Mouse (Mus musculus) G1E-ER4 (cell line): ENCODE results near the gene Gns. TPM values are rescaled to one million over a fixed set of nuclear protein-coding genes. Genes with fewer than 3 reads are reported as not detected.

ENCODE experiments used
- GATA1 ChIP-seq: IDR thresholded peaks from one replicate; pipeline ENCODE4 v1.8.0; 2012; ENCODE audit warnings: low read length, inconsistent platforms
- polyA plus RNA-seq: library from polyadenylated mRNA; stranded (reverse); fragments of >175 nt; gene quantifications from 2 replicates; pipeline ENCODE4 v1.2.3, GENCODE M21; 2012

The Gns gene
- polyA plus RNA-seq, result 49.2 and 57.9 TPM in 2 replicates

DNA sequence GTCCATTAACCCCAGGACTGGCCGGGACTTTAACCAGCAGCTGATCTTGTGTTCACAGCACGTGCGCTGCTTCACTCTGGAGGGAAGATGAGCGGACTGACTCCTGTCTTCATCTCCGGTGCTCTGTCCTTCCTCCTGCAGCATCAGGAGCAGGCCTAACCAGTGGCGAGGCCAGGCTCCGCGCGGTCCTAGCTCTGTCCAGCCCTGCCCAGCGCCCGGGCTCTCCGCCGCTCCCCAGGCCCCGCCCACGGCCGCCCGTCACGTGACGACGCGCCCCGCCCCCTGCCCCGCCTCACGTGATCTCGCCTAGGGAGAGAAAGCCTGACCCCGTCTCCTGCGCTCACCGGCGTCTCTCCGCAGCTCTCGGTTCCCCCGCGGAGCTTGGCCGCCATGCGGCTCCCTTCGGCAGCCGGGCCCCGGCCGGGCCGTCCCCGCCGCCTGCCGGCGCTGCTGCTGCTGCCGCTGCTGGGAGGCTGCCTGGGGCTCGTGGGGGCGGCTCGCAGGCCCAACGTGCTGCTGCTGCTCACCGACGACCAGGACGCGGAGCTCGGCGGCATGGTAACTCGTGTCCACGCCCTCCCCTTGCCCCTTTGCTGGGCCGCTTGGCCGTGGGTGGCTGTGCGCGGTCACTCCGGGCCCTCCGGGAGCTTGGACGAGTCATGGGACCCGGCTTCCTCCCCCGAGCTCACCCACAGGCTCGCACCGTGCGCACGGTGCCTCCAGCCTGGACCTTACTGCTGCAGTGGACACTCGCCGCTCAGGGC lies at the start of gene Gns:
Gns (plus strand) TSS at position 290 of the 764 bp plus-strand sequence.
- TF ChIP-seq GATA1, result no peak

DNA sequence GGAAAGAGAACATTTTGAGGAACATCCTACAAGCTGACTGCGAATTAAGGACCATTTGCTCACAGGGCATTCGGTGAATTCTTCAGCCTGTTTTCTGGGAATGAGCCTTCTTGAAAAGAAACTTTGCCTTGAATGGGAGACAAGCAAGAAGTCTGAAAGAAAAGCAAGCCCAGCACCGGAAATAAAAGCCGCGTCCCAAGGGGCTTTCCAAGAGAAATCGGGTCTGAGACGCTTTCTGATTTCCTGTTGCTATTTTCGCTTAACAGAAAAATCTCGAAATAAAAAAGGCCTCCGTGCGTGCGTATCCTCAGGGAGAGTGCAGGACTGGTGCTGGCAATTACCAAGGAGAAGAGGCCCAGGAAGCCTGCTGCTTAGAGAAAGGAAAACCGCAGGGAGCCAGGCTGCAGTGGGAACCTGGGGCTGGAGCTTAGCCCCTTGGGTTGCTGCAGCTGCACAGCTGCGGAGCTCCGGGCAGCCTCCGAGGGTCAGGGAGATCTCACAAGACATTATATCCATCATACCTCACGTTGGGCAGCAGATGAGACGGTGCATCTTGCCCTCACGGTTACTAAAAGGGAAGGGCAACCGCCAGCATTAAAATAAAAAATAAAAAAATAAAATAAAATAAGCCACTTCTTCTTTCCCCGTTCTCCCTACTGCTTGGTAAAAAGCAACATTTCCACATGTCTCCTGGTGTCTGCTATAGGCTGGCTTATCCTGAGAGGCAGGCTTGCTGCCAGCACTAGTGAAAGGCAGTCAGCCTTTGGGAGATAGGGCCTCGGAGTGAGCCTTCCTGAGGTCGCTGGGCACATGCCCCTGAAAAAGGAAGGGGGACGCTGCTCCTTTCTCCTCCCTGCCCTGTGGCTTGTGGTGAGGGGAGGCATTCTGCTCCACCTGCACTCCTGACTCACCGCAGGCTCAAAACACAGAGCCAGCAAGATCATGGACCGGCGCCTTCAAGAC lies 49.3 kb upstream of the Gns start:
- TF ChIP-seq GATA1, result no peak

DNA sequence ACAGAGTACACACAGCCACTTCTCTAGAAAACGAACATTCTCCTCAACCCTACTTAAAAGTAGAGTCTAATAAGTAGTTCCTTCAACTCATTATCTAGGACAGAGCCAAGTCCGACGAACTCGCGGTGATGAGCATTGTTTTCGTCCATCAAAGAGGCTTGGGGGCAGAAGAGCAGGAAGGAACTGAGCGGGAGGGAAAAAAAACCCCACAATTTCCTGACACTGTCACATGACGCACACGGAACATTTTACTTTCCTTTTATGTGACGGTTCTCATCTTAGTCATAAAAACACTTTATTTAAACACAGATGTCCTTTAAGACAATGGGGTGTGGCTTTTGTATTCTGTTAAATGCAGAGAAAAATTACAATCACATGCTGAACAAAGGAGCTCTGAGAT lies 48.5 kb upstream of the Gns start:
- TF ChIP-seq GATA1, result no peak

DNA sequence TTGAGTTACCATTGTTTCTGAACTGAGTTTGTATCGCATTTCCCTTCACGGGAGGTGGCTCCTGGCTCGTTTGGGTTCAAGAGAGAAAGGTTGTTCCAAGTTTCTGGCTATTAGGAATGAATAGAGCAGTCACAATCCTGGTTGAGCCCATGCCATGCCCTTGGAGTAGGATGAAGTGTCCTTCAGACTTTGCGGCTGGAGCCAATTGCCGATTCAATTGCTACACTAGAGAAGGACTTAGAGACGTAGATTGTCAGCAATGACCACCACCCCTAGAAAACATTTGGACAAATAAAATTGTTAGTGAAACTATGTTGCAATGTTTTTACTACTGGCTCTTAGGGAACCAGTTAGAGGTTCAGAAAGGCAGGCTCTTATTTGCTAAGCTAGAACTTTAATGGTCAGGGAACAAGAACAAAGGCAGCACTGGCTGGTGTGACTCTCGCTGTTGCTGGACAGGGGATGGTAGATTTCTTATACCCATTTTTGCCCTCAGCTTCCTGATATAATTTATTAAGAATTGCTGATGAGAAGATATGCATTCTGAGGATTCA lies 46.4 kb upstream of the Gns start:
- no peak for TF ChIP-seq GATA1

DNA sequence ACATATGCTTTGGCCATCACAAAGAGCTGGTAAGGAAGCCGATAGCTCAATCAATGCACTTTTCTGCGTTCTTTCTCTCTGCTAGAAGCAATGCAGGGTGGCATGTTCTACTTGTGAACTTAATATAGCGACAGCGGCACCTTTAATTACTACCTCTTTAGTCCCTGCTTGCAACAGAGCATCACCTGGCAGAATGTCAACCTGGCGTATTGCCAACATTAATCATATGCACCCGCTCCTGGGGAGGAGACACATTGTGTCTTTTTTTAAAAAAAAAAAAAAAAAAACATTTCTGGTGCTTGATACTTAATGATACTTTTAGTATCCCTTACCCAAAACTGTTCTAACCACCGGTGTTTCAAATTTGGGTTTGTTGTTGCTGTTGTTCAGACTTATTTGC lies 41.4 kb upstream of the Gns start:
- no peak for TF ChIP-seq GATA1

DNA sequence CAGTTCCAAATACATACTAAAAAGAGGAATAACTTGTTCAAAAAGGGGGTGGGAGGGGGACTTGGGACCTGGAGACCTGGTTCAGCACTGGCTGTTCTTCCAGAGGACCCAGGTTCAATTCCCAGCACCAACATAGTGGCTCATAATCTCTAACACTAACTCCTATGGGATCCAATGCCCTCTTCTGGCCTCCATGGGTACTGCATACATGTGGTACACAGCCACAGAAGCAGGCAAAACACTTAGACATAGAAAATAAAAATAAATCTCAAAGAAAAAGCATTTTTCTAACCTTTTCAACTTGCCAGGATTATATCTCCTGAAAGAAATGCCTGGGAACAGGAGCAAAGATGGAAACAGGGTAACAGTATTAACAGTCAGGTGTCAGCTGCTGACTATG lies 38.7 kb upstream of the Gns start:
- TF ChIP-seq GATA1, result no peak

DNA sequence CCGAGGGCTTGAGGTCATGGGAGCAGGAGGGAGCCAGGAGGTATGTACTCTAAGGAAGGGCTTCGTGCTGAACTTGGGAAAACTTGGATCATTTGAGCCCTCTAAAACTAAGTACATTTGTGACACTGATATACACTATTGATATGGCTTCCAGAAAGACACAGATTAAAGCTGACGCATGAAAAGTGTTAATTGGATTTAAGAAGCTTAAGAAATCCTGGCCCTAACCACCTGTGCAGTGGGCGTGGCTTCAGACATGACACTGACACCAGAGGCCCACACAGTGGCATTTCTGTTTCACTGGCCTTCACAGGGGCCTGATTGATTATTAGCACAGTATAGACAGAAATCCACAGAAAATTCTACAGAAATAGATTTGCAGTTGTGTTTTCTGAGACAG lies 35.3 kb upstream of the Gns start:
- no peak for TF ChIP-seq GATA1

DNA sequence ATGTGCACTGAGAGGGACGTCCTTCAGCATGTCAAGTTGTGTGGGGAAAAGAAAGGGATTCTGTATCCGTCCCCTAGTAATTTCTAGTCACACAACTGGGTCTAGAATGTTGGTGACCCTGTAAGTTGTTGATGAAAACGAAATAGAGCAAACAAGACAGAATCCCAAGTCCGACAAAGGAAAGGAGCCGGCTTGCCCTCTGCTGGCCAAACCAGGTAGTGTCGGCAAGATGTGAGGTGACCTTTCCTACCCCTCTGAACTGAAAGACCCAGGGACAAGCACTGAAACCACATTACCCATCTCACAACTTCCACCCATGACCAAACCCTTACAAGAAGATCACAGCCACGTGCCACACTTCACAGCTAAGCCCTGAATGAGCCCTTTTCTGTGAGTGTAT lies 34.0 kb upstream of the Gns start:
- TF ChIP-seq GATA1, result no peak

DNA sequence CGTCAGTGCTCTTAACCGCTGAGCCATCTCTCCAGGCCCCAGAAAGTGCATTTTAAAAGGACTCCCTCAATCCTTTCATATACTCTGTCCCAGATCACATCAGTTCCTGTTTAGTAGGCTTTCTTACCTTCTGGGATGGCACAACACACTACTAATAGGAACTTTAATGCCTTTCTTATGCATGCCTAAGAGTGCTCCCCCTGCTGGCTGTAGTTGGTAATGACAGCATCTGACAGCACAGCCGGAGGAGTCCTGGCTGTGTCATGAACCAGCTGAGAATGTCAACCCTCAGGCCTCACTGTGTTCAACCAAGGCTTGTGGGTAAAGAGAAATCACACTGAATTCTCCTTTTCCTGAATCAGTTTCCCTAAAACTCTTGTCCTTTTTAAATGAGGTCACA lies 30.3 kb upstream of the Gns start:
- TF ChIP-seq GATA1, result no peak

DNA sequence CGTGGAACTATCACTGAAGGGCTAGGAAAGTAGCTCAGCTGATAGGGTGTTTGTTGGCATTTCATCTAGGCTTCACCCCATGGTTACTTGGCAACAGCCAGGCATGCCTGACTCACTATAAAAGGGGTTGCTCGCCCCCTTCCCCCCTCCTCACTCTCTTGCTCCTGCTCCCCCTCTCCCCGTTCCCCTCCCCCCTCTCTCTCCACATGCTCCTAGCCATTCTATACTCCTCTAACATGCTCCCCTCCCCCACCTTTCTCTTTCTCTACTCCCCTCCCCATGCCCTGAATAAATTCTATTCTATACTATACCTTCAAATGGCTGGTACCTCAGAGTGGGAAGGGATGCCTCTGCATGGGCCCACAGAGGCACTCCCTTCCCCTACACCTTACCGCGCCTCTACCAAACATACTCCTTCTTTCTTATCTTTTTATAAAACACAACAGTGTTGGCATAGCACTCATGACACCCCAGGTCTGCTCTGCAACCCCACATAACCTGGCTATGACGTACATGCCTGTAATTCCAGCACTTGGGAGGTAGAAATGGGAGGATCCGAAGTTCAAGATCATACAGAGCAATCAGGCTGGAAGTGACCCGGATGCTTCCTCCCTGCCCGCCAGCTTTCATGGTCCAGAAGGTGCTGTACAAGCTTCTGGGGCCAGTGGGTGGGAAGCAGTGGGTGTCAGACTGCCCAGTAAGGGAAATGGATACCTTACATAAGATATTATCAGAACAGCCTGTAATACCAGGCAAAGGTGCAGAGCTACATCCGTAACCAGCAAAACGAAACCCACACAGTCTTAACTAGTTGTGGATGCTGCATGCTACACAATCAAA lies 23.9 kb upstream of the Gns start:
- no peak for TF ChIP-seq GATA1

DNA sequence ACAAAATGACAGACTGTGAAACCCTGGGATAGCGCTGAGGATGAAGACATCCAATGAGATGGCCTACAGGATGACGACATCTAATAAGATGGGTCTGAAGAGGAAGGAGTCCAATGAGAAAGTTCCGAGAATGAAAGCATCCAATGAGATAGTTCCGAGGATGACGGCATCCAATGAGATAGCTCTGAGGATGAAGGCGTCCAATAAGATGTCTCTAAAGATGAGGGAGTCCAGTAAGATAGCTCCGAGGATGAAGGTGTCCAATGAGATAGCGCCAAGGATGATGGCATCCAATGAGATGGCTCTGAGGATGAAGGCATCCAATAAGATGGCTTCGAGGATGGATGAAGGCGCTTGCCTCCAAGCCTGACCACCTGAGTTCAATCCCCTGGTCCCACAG lies 22.6 kb upstream of the Gns start:
- TF ChIP-seq GATA1, result no peak

DNA sequence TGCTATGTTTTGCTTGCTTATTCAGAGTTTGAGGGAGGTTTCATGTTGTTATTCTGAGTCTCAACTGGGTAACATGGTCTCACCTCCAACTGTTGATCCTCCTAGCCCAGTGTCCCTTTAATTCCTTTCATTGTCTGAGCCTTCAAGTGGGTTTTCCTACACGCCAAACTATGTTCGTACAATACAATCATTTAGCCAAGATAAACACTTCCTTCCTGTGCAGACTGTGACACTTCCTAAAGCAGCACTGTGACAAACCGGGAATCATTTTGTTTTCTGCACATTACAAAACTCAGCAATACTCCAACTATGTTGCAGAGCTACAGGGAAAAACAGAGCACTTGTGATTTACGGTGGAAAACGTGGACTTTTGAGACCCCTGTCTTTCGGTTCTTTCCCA lies 21.0 kb upstream of the Gns start:
- TF ChIP-seq GATA1, result no peak

DNA sequence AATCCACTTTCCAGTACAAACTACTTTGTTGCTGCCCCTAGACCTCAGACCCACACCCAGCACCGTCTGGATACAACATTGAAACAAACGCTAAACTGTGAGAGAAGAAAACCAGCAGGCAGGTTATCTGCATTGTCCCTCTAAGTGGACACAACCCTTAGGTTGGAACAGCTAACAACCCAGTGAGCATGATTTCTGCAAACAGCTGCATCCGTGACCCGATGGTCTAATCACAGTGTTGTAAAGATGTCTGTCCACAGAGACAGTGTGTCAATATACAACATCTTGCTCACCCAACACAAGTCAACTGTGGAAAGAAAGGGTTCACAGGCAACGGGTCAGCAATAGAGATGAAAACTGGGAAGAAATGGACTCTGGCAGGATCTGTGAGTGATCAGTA lies 15.6 kb upstream of the Gns start:
- TF ChIP-seq GATA1, result no peak

DNA sequence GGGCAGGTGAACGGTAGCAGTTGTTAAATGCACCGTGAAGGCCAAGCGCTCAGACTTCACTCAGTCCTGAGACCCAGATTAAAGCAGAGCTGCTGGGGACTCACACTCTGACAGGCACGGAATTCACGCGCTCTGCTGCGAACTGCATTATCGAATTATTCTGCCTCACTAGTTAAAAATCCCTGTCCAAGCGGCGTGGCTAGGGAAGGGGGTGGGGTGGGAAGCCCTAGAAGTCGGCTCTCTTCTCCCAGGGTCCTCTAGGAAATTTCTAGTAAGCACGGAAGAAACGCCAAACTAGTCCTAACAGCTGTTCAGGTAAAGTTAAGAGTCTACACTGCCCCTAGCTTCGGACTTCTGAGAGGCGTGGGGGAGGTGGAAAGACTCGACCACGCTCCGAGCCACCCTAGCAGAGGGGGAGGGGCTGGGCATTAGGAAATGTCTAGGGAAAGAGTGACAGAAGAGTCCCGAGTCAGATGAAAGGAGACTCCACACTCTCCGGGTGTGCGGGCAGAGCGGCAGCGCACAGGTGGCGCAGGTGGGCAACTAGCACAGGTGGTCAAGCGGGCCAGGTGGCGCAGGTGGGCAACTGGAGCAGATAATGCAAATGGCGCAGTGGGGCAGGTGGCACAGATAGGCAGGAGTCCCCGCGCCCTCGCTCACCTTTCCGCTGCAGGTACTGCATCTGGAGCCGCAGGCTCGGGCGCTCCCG lies 14.4 kb upstream of the Gns start:
- TF ChIP-seq GATA1, result no peak
